ENCODE assay signal across 12 mouse cellular contexts in genomic region chr19:24513105-24513843, GRCm38 (mm10). TPM values are rescaled to one million over a fixed set of nuclear protein-coding genes. Genes with fewer than 3 reads are reported as not detected.
DNase-seq lines count a peak whose midpoint lies in the region; ATAC-seq and TF ChIP-seq lines count a peak whose summit lies in the region.
"Had no signal": no experiment of that assay in that cellular context is flagged by ENCODE, and none has a peak within 500 bp of the region (broad histone marks: within the 10 kb centered on the region; RNA-seq: fewer than 3 reads in every experiment).

No protein-coding gene starts in this region.

- no peaks in the 10 kb centered on the region for H3K27me3 ChIP-seq in hindbrain, embryonic 10.5 days (ENCODE audit: insufficient read depth, poor library complexity, severe bottlenecking)
- no peaks in the 10 kb centered on the region for H3K27me3 ChIP-seq in hindbrain, embryonic 11.5 days (ENCODE audit: control insufficient read depth, insufficient read depth, low read length)

- no peak for TF ChIP-seq POLR2A in brain, embryonic 14.5 days (IDR thresholded peaks at IDR 0.05; ENCODE audit: borderline replicate concordance, extremely low read depth, insufficient read depth, insufficient read length, poor library complexity, severe bottlenecking)

- no peak overlapping the region for H3K4me2 ChIP-seq in hindbrain, embryonic 11.5 days (replicated peaks; ENCODE audit: low read depth, low read length)

- 90% methylated on average over 20 of the region's 20 CpGs for WGBS in hindbrain, embryonic 10.5 days
- WGBS in hindbrain, embryonic 11.5 days, result 88% methylated on average over 20 of the region's 20 CpGs

- H3K4me1 ChIP-seq in hindbrain, embryonic 10.5 days (replicated peaks), result peaks cover 7% of the 10 kb centered on the region
- no peaks in the 10 kb centered on the region for H3K4me1 ChIP-seq in hindbrain, embryonic 11.5 days (replicated peaks; ENCODE audit: control insufficient read depth, insufficient read depth, low read length)

- no peak overlapping the region for H3K4me3 ChIP-seq in hindbrain, embryonic 10.5 days
- no peak overlapping the region for H3K4me3 ChIP-seq in hindbrain, embryonic 11.5 days (ENCODE audit: low read depth, low read length)
- H3K4me3 ChIP-seq: heart, adult 2 months; myocyte had no signal

- peak overlapping the region; percentile 2; the same call in 1 of the 2 replicates for H3K27ac ChIP-seq in hindbrain, embryonic 10.5 days
- no peak overlapping the region for H3K27ac ChIP-seq in hindbrain, embryonic 11.5 days (ENCODE audit: low read depth, low read length)
- H3K27ac ChIP-seq: heart, adult 2 months had no signal

- no peak overlapping the region for H3K9ac ChIP-seq in hindbrain, embryonic 11.5 days (ENCODE audit: low read depth, low read length)
- H3K9ac ChIP-seq: forebrain, postnatal 0 days had no signal

- DNase-seq in hindbrain, embryonic 10.5 days (ENCODE audit: low spot score), result no peak
- DNase-seq in hindbrain, embryonic 11.5 days (ENCODE audit: low spot score), result no peak
- DNase-seq in brain, embryonic 14.5 days (ENCODE audit: low read depth), result peak; percentile 8
- DNase-seq in skeletal muscle tissue, adult 2 months (ENCODE audit: low read depth, low spot score), result peak; percentile 21
- DNase-seq in frontal cortex, postnatal 10 days (ENCODE audit: low spot score in 2 of 2), result no peak
- no peak for DNase-seq in urinary bladder, postnatal 36 days (ENCODE audit: low spot score in 2 of 2)
- no peak for DNase-seq in layer of hippocampus, adult 18-20 months (ENCODE audit: low spot score in 2 of 2)
- DNase-seq: forebrain, postnatal 0 days; heart, adult 2 months; kidney, postnatal 10 days had no signal

- no peaks in the 10 kb centered on the region for H3K36me3 ChIP-seq in hindbrain, embryonic 10.5 days
- H3K36me3 ChIP-seq in hindbrain, embryonic 11.5 days (ENCODE audit: control insufficient read depth, insufficient read depth, low read length), result no peaks in the 10 kb centered on the region

- no peak for TF ChIP-seq CTCF in brain, embryonic 14.5 days (IDR thresholded peaks at IDR 0.05; ENCODE audit: borderline replicate concordance, extremely low read depth, insufficient read depth, insufficient read length)

- ATAC-seq in hindbrain, embryonic 11.5 days (ENCODE audit: low FRiP score), result no peak
- ATAC-seq in erythroid progenitor cell, adult 5-6 weeks (replicated peaks; ENCODE audit: low FRiP score, poor library complexity, severe bottlenecking), result peak; percentile 88
- ATAC-seq: forebrain, postnatal 0 days had no signal

- no peaks in the 10 kb centered on the region for H3K9me3 ChIP-seq in hindbrain, embryonic 10.5 days
- no peaks in the 10 kb centered on the region for H3K9me3 ChIP-seq in hindbrain, embryonic 11.5 days (ENCODE audit: control insufficient read depth, low read length)

RNA-seq across cellular contexts. Expression of gene Fam122a, which starts 36.1 kb away (rescaled TPM):
- polyA plus RNA-seq in hindbrain, embryonic 10.5 days (2016; fragmentation: Nextera tagmentation; extraction: Ambion mirVana), result 53.7 and 55.8 TPM in 2 replicates
- polyA plus RNA-seq in hindbrain, embryonic 11.5 days (2014; fragmentation: Nextera tagmentation; extraction: Ambion mirVana), result 49.8 and 64.2 TPM in 2 replicates
- 31.3 and 34.3 TPM in 2 replicates for polyA plus RNA-seq in brain, embryonic 14.5 days (2012; rRNA removed)
- total RNA-seq in erythroid progenitor cell, adult 5-6 weeks (2015; ENCODE audit: low replicate concordance), result 39.0 and 93.7 TPM in 2 replicates
- total RNA-seq in erythroid progenitor cell, adult 5-6 weeks (2017; ENCODE audit: low replicate concordance), result 14.2 and 16.3 TPM in 2 replicates
- 10 to 100 TPM; 27.2 to 28.9 TPM for total RNA-seq in layer of hippocampus, adult 18-20 months (2021)

RNA-seq across cellular contexts. Expression of gene Pip5k1b, which starts 42.4 kb away (rescaled TPM):
- polyA plus RNA-seq in hindbrain, embryonic 10.5 days (2016; fragmentation: Nextera tagmentation; extraction: Ambion mirVana), result 0.82 and 2.2 TPM in 2 replicates
- polyA plus RNA-seq in hindbrain, embryonic 11.5 days (2014; fragmentation: Nextera tagmentation; extraction: Ambion mirVana), result 2.0 and 2.2 TPM in 2 replicates
- polyA plus RNA-seq in brain, embryonic 14.5 days (2012; rRNA removed), result 1.6 and 2.8 TPM in 2 replicates
- total RNA-seq in erythroid progenitor cell, adult 5-6 weeks (2015; ENCODE audit: low replicate concordance), result 96.8 and 117 TPM in 2 replicates
- 70.0 and 92.0 TPM in 2 replicates for total RNA-seq in erythroid progenitor cell, adult 5-6 weeks (2017; ENCODE audit: low replicate concordance)
- 10 to 100 TPM; 70.0 to 70.8 TPM for total RNA-seq in layer of hippocampus, adult 18-20 months (2021)

Comparison
In these comparisons a context has a peak if more than half of its experiments do, and no peak if none do; other contexts are left out.
1. DNase-seq: peak in brain, embryonic 14.5 days (single experiment) and skeletal muscle tissue, adult 2 months (single experiment); none in hindbrain, embryonic 10.5 days (single experiment), hindbrain, embryonic 11.5 days (single experiment), frontal cortex, postnatal 10 days (0 of 2), urinary bladder, postnatal 36 days (0 of 2) and layer of hippocampus, adult 18-20 months (0 of 2).